Mouse (Mus musculus) CD4-positive, CD25-positive, alpha-beta regulatory T cell, adult 2 months (primary cell): Measurements from ENCODE around the gene Lamp5.

Source experiments
- DNase-seq: peaks from one replicate; pipeline ENCODE4 v3.0.0-alpha.2; 2012; ENCODE audit warnings: low read depth, low spot score

The Lamp5 gene

GRCm38 (mm10) chr2:136051688-136052289 lies at the start of gene Lamp5:
Gene Lamp5, plus strand, starts transcription at chr2:136052239.
- DNase-seq = no peak

- no peak for DNase-seq
Measured at GRCm38 (mm10) chr2:136003836-136004235, 48.2 kb upstream of the Lamp5 start.

GRCm38 (mm10) chr2:136006280-136006679 lies 45.8 kb upstream of the Lamp5 start:
- DNase-seq = no peak

GRCm38 (mm10) chr2:136012759-136013158 lies 39.3 kb upstream of the Lamp5 start:
- no peak for DNase-seq

GRCm38 (mm10) chr2:136048464-136048863 lies 3.6 kb upstream of the Lamp5 start:
- no peak for DNase-seq

- no peak for DNase-seq
Measured at GRCm38 (mm10) chr2:136050793-136051615, 1.0 kb upstream of the Lamp5 start.

GRCm38 (mm10) chr2:136057861-136058331 lies 5.9 kb downstream of the Lamp5 start:
- DNase-seq = no peak

- DNase-seq = no peak
Measured at GRCm38 (mm10) chr2:136058398-136058797, 6.4 kb downstream of the Lamp5 start.

GRCm38 (mm10) chr2:136059029-136059669 lies 7.1 kb downstream of the Lamp5 start:
- no peak for DNase-seq

GRCm38 (mm10) chr2:136064356-136064755 lies 12.3 kb downstream of the Lamp5 start:
- DNase-seq = no peak

GRCm38 (mm10) chr2:136095978-136096377 lies 43.9 kb downstream of the Lamp5 start:
- no peak for DNase-seq

- DNase-seq = no peak
Measured at GRCm38 (mm10) chr2:136097143-136097542, 45.1 kb downstream of the Lamp5 start.

GRCm38 (mm10) chr2:136107597-136107996 lies 55.6 kb downstream of the Lamp5 start:
- DNase-seq = no peak

- no peak for DNase-seq
Measured at GRCm38 (mm10) chr2:136108124-136109037, 56.3 kb downstream of the Lamp5 start.

- no peak for DNase-seq
Measured at GRCm38 (mm10) chr2:136109038-136109363, 57.0 kb downstream of the Lamp5 start.

GRCm38 (mm10) chr2:136113374-136113773 lies 61.3 kb downstream of the Lamp5 start:
- no peak for DNase-seq

- no peak for DNase-seq
Measured at GRCm38 (mm10) chr2:136118006-136118405, 66.0 kb downstream of the Lamp5 start.
